Mouse (Mus musculus) heart, adult 10 weeks (tissue): Measurements from ENCODE around the gene Atl2. TPM values are rescaled to one million over a fixed set of nuclear protein-coding genes. Genes with fewer than 3 reads are reported as not detected.

Experiments
- polyA plus RNA-seq: library from polyadenylated mRNA; stranded (reverse); fragments of 350-450 nt; fragmentation: Illumina TruSeq; extraction: RNeasy Lipid Tissue Mini Kit (QIAGEN cat#74804); gene quantifications from one replicate; pipeline ENCODE4 v1.2.3, GENCODE M21; 2014; ENCODE audit warnings: low read depth, low replicate concordance

The Atl2 gene
- polyA plus RNA-seq = 42.2 TPM

GRCm38 (mm10) chr17:79895911-79896423, at the start of gene Atl2:
Gene Atl2, minus strand, starts transcription at chr17:79896123.

Other genes with a start within 250 kb of the Atl2 start
- 5.3 TPM for gene Cyp1b1, start 181.1 kb downstream of the Atl2 start, polyA plus RNA-seq
- 20.2 TPM for gene Hnrnpll, start 166.2 kb upstream of the Atl2 start, polyA plus RNA-seq
- 28.0 TPM for gene Galm, start 231.3 kb upstream of the Atl2 start, polyA plus RNA-seq